Mouse (Mus musculus) spleen, postnatal 14 days (tissue): ENCODE measurements around the gene Pfkp.

Source experiments
- DNase-seq, 2 experiments: peaks; one replicate each; pipeline ENCODE4 v3.0.0; 2021 to 2022; ENCODE audit warnings: low spot score in 2 of 2

Gene Pfkp

GRCm38 (mm10) chr13:6636976-6637375, 11.6 kb downstream of the Pfkp start:
- DNase-seq: no peak

- DNase-seq: no peak
Measured at GRCm38 (mm10) chr13:6636520-6636919, 12.1 kb downstream of the Pfkp start.

GRCm38 (mm10) chr13:6635138-6636076, 13.2 kb downstream of the Pfkp start:
- DNase-seq: no peak

- no peak for DNase-seq
Measured at GRCm38 (mm10) chr13:6634063-6634462, 14.5 kb downstream of the Pfkp start.

GRCm38 (mm10) chr13:6633524-6633923, 15.1 kb downstream of the Pfkp start:
- no peak for DNase-seq

- DNase-seq: no peak
Measured at GRCm38 (mm10) chr13:6632935-6633334, 15.6 kb downstream of the Pfkp start.

- no peak for DNase-seq
Measured at GRCm38 (mm10) chr13:6632513-6632912, 16.1 kb downstream of the Pfkp start.

- no peak for DNase-seq
Measured at GRCm38 (mm10) chr13:6631772-6632510, 16.6 kb downstream of the Pfkp start.

GRCm38 (mm10) chr13:6630660-6631059, 17.9 kb downstream of the Pfkp start:
- DNase-seq: no peak

GRCm38 (mm10) chr13:6629927-6630326, 18.6 kb downstream of the Pfkp start:
- DNase-seq: no peak

GRCm38 (mm10) chr13:6628998-6629764, 19.4 kb downstream of the Pfkp start:
- no peak for DNase-seq

- no peak for DNase-seq
Measured at GRCm38 (mm10) chr13:6628261-6628660, 20.3 kb downstream of the Pfkp start.

- DNase-seq: no peak
Measured at GRCm38 (mm10) chr13:6627352-6627751, 21.2 kb downstream of the Pfkp start.

- DNase-seq: no peak
Measured at GRCm38 (mm10) chr13:6626508-6627114, 22.0 kb downstream of the Pfkp start.

GRCm38 (mm10) chr13:6625942-6626341, 22.6 kb downstream of the Pfkp start:
- no peak for DNase-seq

GRCm38 (mm10) chr13:6624604-6625003, 24.0 kb downstream of the Pfkp start:
- no peak for DNase-seq

- DNase-seq: no peak
Measured at GRCm38 (mm10) chr13:6624121-6624520, 24.5 kb downstream of the Pfkp start.

GRCm38 (mm10) chr13:6621831-6622230, 26.7 kb downstream of the Pfkp start:
- DNase-seq: no peak

GRCm38 (mm10) chr13:6620250-6620649, 28.3 kb downstream of the Pfkp start:
- no peak for DNase-seq

GRCm38 (mm10) chr13:6618711-6619110, 29.9 kb downstream of the Pfkp start:
- DNase-seq: no peak

- DNase-seq: no peak
Measured at GRCm38 (mm10) chr13:6613690-6614445, 34.7 kb downstream of the Pfkp start.
